Mouse (Mus musculus) hindbrain, embryonic 14.5 days (tissue): ENCODE data around the gene Rai1. TPM values are rescaled to one million over a fixed set of nuclear protein-coding genes. Genes with fewer than 3 reads are reported as not detected.

Experiments used
- ATAC-seq: fragments of 200-750 bp; cut with Nextera tagmentation; 2 replicates; pipeline ENCODE4 v1.8.0; 2017; ENCODE audit warnings: moderate number of reproducible peaks, mild to moderate bottlenecking, moderate TSS enrichment, moderate library complexity; ENCODE audit not compliant: low FRiP score
- DNase-seq: peaks from one replicate; pipeline ENCODE4 v3.0.0-alpha.2; 2015; ENCODE audit warnings: low spot score
- H3K27ac ChIP-seq: fragments of 300-500 bp; sonication (generic); 2 replicates; pipeline ENCODE4 v1.5.1; 2014; ENCODE audit warnings: mild to moderate bottlenecking, moderate library complexity
- H3K27me3 ChIP-seq: fragments of 300-500 bp; sonication (generic); 2 replicates; pipeline ENCODE4 v1.6.1; 2014; ENCODE audit warnings: mild to moderate bottlenecking, low read length, mixed read lengths; ENCODE audit not compliant: control insufficient read depth, insufficient read depth
- H3K36me3 ChIP-seq: fragments of 300-500 bp; sonication (generic); replicated peaks from 2 replicates; pipeline ENCODE4 v1.6.1; 2014; ENCODE audit not compliant: control insufficient read depth, insufficient read depth
- H3K4me1 ChIP-seq: fragments of 300-500 bp; sonication (generic); replicated peaks from 2 replicates; pipeline ENCODE4 v1.6.1; 2014; ENCODE audit warnings: antibody characterized with exemption, low read length, mixed read lengths; ENCODE audit not compliant: control insufficient read depth, insufficient read depth
- H3K4me2 ChIP-seq: fragments of 300-500 bp; sonication (generic); replicated peaks from 2 replicates; pipeline ENCODE4 v1.6.1; 2014; ENCODE audit warnings: mild to moderate bottlenecking, moderate library complexity
- H3K4me3 ChIP-seq: fragments of 300-500 bp; sonication (generic); replicated peaks from 2 replicates; pipeline ENCODE4 v1.5.1; 2014; ENCODE audit warnings: mild to moderate bottlenecking, low read length
- H3K9ac ChIP-seq: fragments of 300-500 bp; sonication (generic); 2 replicates; pipeline ENCODE4 v1.6.1; 2014
- H3K9me3 ChIP-seq: fragments of 300-500 bp; sonication (generic); 2 replicates; pipeline ENCODE4 v1.6.1; 2016; ENCODE audit warnings: low read length; ENCODE audit not compliant: control insufficient read depth
- WGBS: fragments of 180-500 bp; shearing (Covaris S2); extraction: QIAGEN DNeasy Blood & Tissue Kit; methylation state at CpG from one replicate; pipeline ENCODE4 v1.1.7; 2014; 5-methylcytosine and 5-hydroxymethylcytosine counted together
- polyA plus RNA-seq: library from polyadenylated mRNA; unstranded; fragments of >200 nt; fragmentation: Nextera tagmentation; extraction: Ambion mirVana; gene quantifications from 2 replicates; pipeline ENCODE4 v1.2.1, GENCODE M21; 2014

The Rai1 gene
- polyA plus RNA-seq, 1 experiment from 2014 or later, result 39.1 TPM

- H3K9ac ChIP-seq, result no peak overlapping the region
- no peak overlapping the region for H3K4me3 ChIP-seq
- no peaks in the 10 kb centered on the region for H3K36me3 ChIP-seq
- ATAC-seq, result no peak
- WGBS, result 86% methylated on average over 6 of the region's 6 CpGs
- H3K9me3 ChIP-seq, result no peaks in the 10 kb centered on the region
- no peak overlapping the region for H3K4me2 ChIP-seq
- no peak for DNase-seq
- no peak overlapping the region for H3K27ac ChIP-seq
- H3K4me1 ChIP-seq, result peaks cover 12% of the 10 kb centered on the region
- H3K27me3 ChIP-seq, result no peaks in the 10 kb centered on the region
These were observed 2.1 kb upstream of the Rai1 start for GRCm38 (mm10) chr11:60102664-60103063.

GRCm38 (mm10) chr11:60103567-60103966 is 1.2 kb upstream of the Rai1 start:
- DNase-seq (no peak), ATAC-seq (no peak)
- Histone ChIP-seq H3K4me2 (no peak overlapping the region), H3K9ac (no peak overlapping the region), H3K27me3 (no peaks in the 10 kb centered on the region), H3K4me3 (no peak overlapping the region), H3K36me3 (no peaks in the 10 kb centered on the region), H3K27ac (no peak overlapping the region), H3K4me1 (peaks cover 21% of the 10 kb centered on the region), H3K9me3 (no peaks in the 10 kb centered on the region)
- WGBS, result 89% methylated on average over 7 of the region's 7 CpGs

DNA sequence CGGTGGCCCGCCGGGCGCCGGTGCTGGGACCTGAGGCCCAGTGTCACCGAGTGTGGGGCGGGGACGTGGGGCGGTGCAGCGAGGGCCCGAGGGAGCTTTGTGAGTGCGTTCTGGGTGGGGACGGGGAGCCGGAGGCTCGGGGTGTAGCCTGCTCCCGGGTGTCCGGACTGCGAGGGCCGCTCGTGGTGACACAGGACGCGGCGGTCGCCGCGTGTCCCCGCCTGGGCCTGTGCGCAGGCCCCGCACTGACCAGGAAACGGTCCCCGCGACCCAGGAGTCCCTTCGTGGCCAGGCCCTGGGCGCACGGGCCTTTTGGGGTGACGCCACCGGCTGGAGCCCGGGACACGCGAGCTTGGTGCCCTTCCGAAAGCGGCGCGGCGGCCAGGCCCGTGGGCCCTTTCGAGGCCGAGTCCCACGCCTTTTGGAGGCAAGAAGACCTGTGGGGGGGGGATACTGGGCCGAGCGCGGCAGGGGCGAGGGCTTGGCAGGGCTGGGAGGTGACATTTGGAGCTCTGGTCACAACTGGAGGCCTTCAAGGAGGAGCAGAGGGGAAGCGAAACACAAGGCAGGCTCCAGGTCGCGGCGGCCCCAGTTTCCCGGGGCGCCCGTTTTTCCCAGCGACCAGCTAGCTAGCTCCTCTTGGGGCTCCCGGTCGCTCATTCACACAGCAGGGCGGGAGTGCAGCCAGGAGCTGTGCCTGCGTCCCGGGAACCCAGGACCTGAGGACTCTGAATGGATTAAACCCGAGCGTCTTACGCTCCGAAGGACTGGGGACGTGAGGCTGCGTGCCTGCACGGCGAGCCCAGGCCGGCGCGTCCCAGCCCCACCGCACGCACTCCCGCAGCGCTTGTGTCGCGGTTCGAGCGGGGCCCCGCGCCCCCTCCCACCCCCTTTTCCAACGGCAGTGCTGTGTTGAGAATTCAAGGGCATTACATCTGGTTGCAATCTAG is 1.1 kb downstream of the Rai1 start:
- Histone ChIP-seq H3K4me1 (peaks cover 40% of the 10 kb centered on the region), H3K27me3 (no peaks in the 10 kb centered on the region), H3K4me3 (peak overlapping the region; percentile 93), H3K4me2 (peak overlapping the region; percentile 78), H3K9ac (peak overlapping the region; percentile 99), H3K9me3 (no peaks in the 10 kb centered on the region), H3K27ac (peak overlapping the region; percentile 97), H3K36me3 (no peaks in the 10 kb centered on the region)
- peak; percentile 58 for DNase-seq
- WGBS, result under 1% methylated on average over 88 of the region's 88 CpGs
- ATAC-seq, result peak; percentile 54

DNA sequence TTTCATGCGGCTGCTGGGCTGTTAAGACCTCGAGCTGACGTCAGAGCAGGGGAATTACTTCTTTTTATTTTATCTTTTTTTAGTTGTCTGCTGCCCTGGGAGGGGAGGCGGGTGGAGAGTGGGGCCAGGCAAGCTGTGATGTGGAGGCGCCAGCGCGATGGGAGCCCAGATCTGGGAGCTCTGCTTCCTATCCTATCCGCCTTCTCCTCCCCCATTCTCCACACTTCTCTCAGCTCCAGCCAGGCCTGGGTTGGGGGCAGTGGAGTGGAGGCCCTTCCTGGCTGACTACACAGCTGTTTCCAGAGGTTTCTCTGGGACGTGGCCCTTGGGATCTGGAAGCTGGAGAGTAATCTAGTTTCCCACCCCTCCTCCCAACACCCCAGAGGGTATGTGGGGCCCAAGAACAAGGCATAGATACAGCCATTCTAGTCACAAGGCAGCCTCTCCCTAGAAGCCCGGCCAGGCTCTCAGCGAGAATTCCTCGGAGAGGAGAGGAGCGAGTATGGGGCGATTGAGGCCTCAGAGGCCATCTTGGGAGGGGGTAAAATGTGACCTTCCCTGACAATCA is 1.8 kb downstream of the Rai1 start:
- ATAC-seq, result peak; percentile 18; the same call in 1 of the 2 replicates
- no peak for DNase-seq
- Histone ChIP-seq H3K27ac (peak overlapping the region; percentile 97), H3K9me3 (no peaks in the 10 kb centered on the region), H3K9ac (peak overlapping the region; percentile 99), H3K4me1 (peaks cover 40% of the 10 kb centered on the region), H3K4me3 (peak overlapping the region; percentile 93), H3K4me2 (peak overlapping the region; percentile 78), H3K36me3 (no peaks in the 10 kb centered on the region), H3K27me3 (no peaks in the 10 kb centered on the region)
- WGBS, result 1% methylated on average over 14 of the region's 14 CpGs

GRCm38 (mm10) chr11:60107449-60107848 is 2.6 kb downstream of the Rai1 start:
- no peaks in the 10 kb centered on the region for H3K9me3 ChIP-seq
- no peak for DNase-seq
- no peaks in the 10 kb centered on the region for H3K27me3 ChIP-seq
- ATAC-seq, result no peak
- H3K36me3 ChIP-seq, result no peaks in the 10 kb centered on the region
- no peak overlapping the region for H3K4me3 ChIP-seq
- 0 out of 2 replicates have a peak overlapping the region, but pooled peaks have one; percentile 25 for H3K9ac ChIP-seq
- H3K27ac ChIP-seq, result peak overlapping the region; percentile 16; the same call in 1 of the 2 replicates
- 75% methylated on average over 3 of the region's 3 CpGs for WGBS
- peak overlapping the region; percentile 78 for H3K4me2 ChIP-seq
- peaks cover 46% of the 10 kb centered on the region for H3K4me1 ChIP-seq

- DNase-seq (no peak), ATAC-seq (no peak)
- no peak overlapping the region for H3K4me3 ChIP-seq
- H3K9ac ChIP-seq, result 0 out of 2 replicates have a peak overlapping the region, but pooled peaks have one; percentile 25
- 0 out of 2 replicates have a peak overlapping the region, but pooled peaks have one; percentile 11 for H3K27ac ChIP-seq
- H3K36me3 ChIP-seq, result no peaks in the 10 kb centered on the region
- WGBS, result 51% methylated on average over 5 of the region's 5 CpGs
- no peak overlapping the region for H3K4me2 ChIP-seq
- peaks cover 59% of the 10 kb centered on the region for H3K4me1 ChIP-seq
- H3K9me3 ChIP-seq, result no peaks in the 10 kb centered on the region
- H3K27me3 ChIP-seq, result no peaks in the 10 kb centered on the region
These were observed 3.9 kb downstream of the Rai1 start for GRCm38 (mm10) chr11:60108631-60109172.

- Histone ChIP-seq H3K27ac (no peak overlapping the region), H3K4me2 (no peak overlapping the region), H3K4me1 (peaks cover 75% of the 10 kb centered on the region), H3K9me3 (no peaks in the 10 kb centered on the region), H3K36me3 (no peaks in the 10 kb centered on the region), H3K27me3 (no peaks in the 10 kb centered on the region), H3K4me3 (no peak overlapping the region), H3K9ac (no peak overlapping the region)
- 77% methylated on average over 5 of the region's 5 CpGs for WGBS
- ATAC-seq (no peak), DNase-seq (no peak)
These were observed 5.6 kb downstream of the Rai1 start for GRCm38 (mm10) chr11:60110386-60110785.

DNA sequence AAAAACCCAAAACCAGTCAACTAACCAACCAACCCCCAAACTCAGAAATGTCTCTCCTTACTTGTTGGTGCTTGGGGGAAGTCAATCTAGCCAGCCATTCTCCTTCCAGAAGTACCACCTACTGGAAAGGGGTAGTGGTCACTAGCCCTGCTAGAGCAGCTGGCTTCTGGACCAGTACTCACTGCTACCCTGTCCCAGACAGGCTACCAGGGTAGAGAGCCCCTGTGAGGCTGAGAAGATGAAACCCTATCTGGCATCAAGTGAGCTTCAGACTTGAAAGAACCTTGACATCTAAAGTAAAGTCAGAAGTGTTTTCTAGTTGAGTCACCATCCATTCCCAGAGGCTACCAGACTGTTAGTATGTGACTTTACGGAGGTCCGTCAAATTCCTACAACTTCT is 6.8 kb downstream of the Rai1 start:
- no peaks in the 10 kb centered on the region for H3K9me3 ChIP-seq
- H3K9ac ChIP-seq, result no peak overlapping the region
- no peaks in the 10 kb centered on the region for H3K36me3 ChIP-seq
- H3K4me2 ChIP-seq, result no peak overlapping the region
- H3K4me3 ChIP-seq, result no peak overlapping the region
- no peak for ATAC-seq
- WGBS, result 98% methylated on average over 2 of the region's 2 CpGs
- no peak overlapping the region for H3K27ac ChIP-seq
- DNase-seq, result no peak
- H3K4me1 ChIP-seq, result peaks cover 83% of the 10 kb centered on the region
- H3K27me3 ChIP-seq, result no peaks in the 10 kb centered on the region

DNA sequence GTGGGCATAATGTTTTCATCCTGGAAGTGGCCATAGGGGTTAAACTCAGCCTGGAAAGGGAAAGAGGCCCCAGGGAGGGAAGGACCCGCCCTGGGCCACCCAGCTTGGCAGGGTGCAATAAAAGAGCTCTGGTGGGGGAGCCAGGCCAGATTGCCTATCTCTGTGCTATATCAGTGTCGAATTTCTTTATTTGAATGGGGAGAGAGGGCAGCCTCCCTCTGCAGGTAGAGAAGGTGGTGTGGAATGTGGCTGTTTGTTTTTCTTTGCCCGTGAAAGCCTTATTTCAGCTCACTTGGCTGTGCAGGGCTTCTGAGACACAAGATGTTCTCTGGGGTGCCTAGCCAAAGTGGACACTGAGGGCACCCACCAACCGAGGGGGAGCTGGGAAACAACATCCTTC is 8.8 kb downstream of the Rai1 start:
- H3K9ac ChIP-seq, result peak overlapping the region; percentile 80
- WGBS, result 0% methylated on average over 4 of the region's 4 CpGs
- ATAC-seq (no peak), DNase-seq (no peak)
- H3K4me2 ChIP-seq, result peak overlapping the region; percentile 91
- H3K27me3 ChIP-seq, result no peaks in the 10 kb centered on the region
- H3K4me1 ChIP-seq, result peaks cover 62% of the 10 kb centered on the region
- no peaks in the 10 kb centered on the region for H3K9me3 ChIP-seq
- no peaks in the 10 kb centered on the region for H3K36me3 ChIP-seq
- no peak overlapping the region for H3K4me3 ChIP-seq
- peak overlapping the region; percentile 96 for H3K27ac ChIP-seq
